Mouse (Mus musculus): ENCODE results near the gene Gjd3. TPM values are rescaled to one million over a fixed set of nuclear protein-coding genes. Genes with fewer than 3 reads are reported as not detected.

The Gjd3 gene
- polyA plus RNA-seq, 1 experiment from 2014 or later = 2.3 TPM

- Histone ChIP-seq H3K27ac (replicated peaks in 1 of 2; ENCODE audit: control insufficient read depth in 1 of 2, insufficient read depth in 1 of 2, low read depth in 2 of 2, low read length in 2 of 2) (peak overlapping the region; percentile 1 to 91; a peak in 2 of 4 replicates), H3K4me3 (ENCODE audit: control insufficient read depth in 1 of 2, insufficient read depth in 1 of 2, low read depth in 1 of 2, low read length in 2 of 2) (peak overlapping the region; percentile 55 to 65), H3K27me3 (ENCODE audit: control insufficient read depth, insufficient read depth, low read length) (no peaks in the 10 kb centered on the region), H3K4me1 (ENCODE audit: control insufficient read depth in 2 of 2, insufficient read depth in 2 of 2, low read length in 2 of 2) (peaks cover 46 to 77% of the 10 kb centered on the region in 2 experiments), H3K36me3 (ENCODE audit: control insufficient read depth, insufficient read depth, low read length) (peaks cover 20% of the 10 kb centered on the region), H3K4me2 (ENCODE audit: low read length) (peak overlapping the region; percentile 88), H3K9me3 (ENCODE audit: control insufficient read depth, low read length) (no peaks in the 10 kb centered on the region), H3K9ac (ENCODE audit: low read length) (peak overlapping the region; percentile 82)
- ATAC-seq (ENCODE audit: insufficient number of reproducible peaks, insufficient read depth, low FRiP score, low read depth) = no peak
- WGBS = 19% methylated on average over 18 of the region's 18 CpGs
Measured at GRCm38 (mm10) chr11:98961051-98961592, 21.7 kb downstream of the Gjd3 start.

- ATAC-seq (ENCODE audit: insufficient number of reproducible peaks, insufficient read depth, low FRiP score, low read depth) = peak; percentile 26; the same call in 1 of the 2 replicates
- H3K36me3 ChIP-seq (ENCODE audit: control insufficient read depth, insufficient read depth, low read length) = peaks cover 20% of the 10 kb centered on the region
- peak overlapping the region; percentile 88 for H3K4me2 ChIP-seq (ENCODE audit: low read length)
- peaks cover 44 to 77% of the 10 kb centered on the region in 2 experiments for H3K4me1 ChIP-seq (ENCODE audit: control insufficient read depth in 2 of 2, insufficient read depth in 2 of 2, low read length in 2 of 2)
- H3K4me3 ChIP-seq (ENCODE audit: control insufficient read depth in 1 of 2, insufficient read depth in 1 of 2, low read depth in 1 of 2, low read length in 2 of 2) = peak overlapping the region; percentile 55 to 65
- H3K9me3 ChIP-seq (ENCODE audit: control insufficient read depth, low read length) = no peaks in the 10 kb centered on the region
- H3K27ac ChIP-seq (replicated peaks in 1 of 2; ENCODE audit: control insufficient read depth in 1 of 2, insufficient read depth in 1 of 2, low read depth in 2 of 2, low read length in 2 of 2) = peak overlapping the region; percentile 36 to 91
- WGBS = under 1% methylated on average over 46 of the region's 53 CpGs
- H3K9ac ChIP-seq (ENCODE audit: low read length) = peak overlapping the region; percentile 82
- H3K27me3 ChIP-seq (ENCODE audit: control insufficient read depth, insufficient read depth, low read length) = no peaks in the 10 kb centered on the region
Measured at GRCm38 (mm10) chr11:98960313-98960906, 22.4 kb downstream of the Gjd3 start.

- ATAC-seq (ENCODE audit: insufficient number of reproducible peaks, insufficient read depth, low FRiP score, low read depth) = no peak
- under 1% methylated on average over 43 of the region's 43 CpGs for WGBS
Measured at GRCm38 (mm10) chr11:98959437-98960312, 23.1 kb downstream of the Gjd3 start.

GRCm38 (mm10) chr11:98956340-98956739 is 26.5 kb downstream of the Gjd3 start:
- WGBS = 70% methylated on average over 10 of the region's 10 CpGs
- H3K4me2 ChIP-seq (ENCODE audit: low read length) = no peak overlapping the region
- peaks cover 43 to 78% of the 10 kb centered on the region in 2 experiments for H3K4me1 ChIP-seq (ENCODE audit: control insufficient read depth in 2 of 2, insufficient read depth in 2 of 2, low read length in 2 of 2)
- no peaks in the 10 kb centered on the region for H3K9me3 ChIP-seq (ENCODE audit: control insufficient read depth, low read length)
- ATAC-seq (ENCODE audit: insufficient number of reproducible peaks, insufficient read depth, low FRiP score, low read depth) = no peak
- no peak overlapping the region for H3K27ac ChIP-seq (replicated peaks in 1 of 2; ENCODE audit: control insufficient read depth in 1 of 2, insufficient read depth in 1 of 2, low read depth in 2 of 2, low read length in 2 of 2)
- peaks cover 31% of the 10 kb centered on the region for H3K36me3 ChIP-seq (ENCODE audit: control insufficient read depth, insufficient read depth, low read length)
- H3K4me3 ChIP-seq (ENCODE audit: control insufficient read depth in 1 of 2, insufficient read depth in 1 of 2, low read depth in 1 of 2, low read length in 2 of 2) = no peak overlapping the region
- H3K27me3 ChIP-seq (ENCODE audit: control insufficient read depth, insufficient read depth, low read length) = no peaks in the 10 kb centered on the region
- no peak overlapping the region for H3K9ac ChIP-seq (ENCODE audit: low read length)

More at GRCm38 (mm10) chr11:98959437-98960312, 23.1 kb downstream of the Gjd3 start:
- Histone ChIP-seq H3K4me1 (ENCODE audit: control insufficient read depth in 2 of 2, insufficient read depth in 2 of 2, low read length in 2 of 2) (peaks cover 44 to 77% of the 10 kb centered on the region in 2 experiments), H3K4me2 (ENCODE audit: low read length) (peak overlapping the region; percentile 88), H3K27me3 (ENCODE audit: control insufficient read depth, insufficient read depth, low read length) (no peaks in the 10 kb centered on the region), H3K9me3 (ENCODE audit: control insufficient read depth, low read length) (no peaks in the 10 kb centered on the region), H3K36me3 (ENCODE audit: control insufficient read depth, insufficient read depth, low read length) (peaks cover 20% of the 10 kb centered on the region), H3K9ac (ENCODE audit: low read length) (peak overlapping the region; percentile 82), H3K4me3 (ENCODE audit: control insufficient read depth in 1 of 2, insufficient read depth in 1 of 2, low read depth in 1 of 2, low read length in 2 of 2) (peak overlapping the region; percentile 55 to 65), H3K27ac (replicated peaks in 1 of 2; ENCODE audit: control insufficient read depth in 1 of 2, insufficient read depth in 1 of 2, low read depth in 2 of 2, low read length in 2 of 2) (peak overlapping the region; percentile 63 to 91)

- H3K9ac ChIP-seq (ENCODE audit: low read length) = peak overlapping the region; percentile 25; the same call in 1 of the 2 replicates
- no peak overlapping the region for H3K4me3 ChIP-seq (ENCODE audit: control insufficient read depth in 1 of 2, insufficient read depth in 1 of 2, low read depth in 1 of 2, low read length in 2 of 2)
- H3K27ac ChIP-seq (replicated peaks in 1 of 2; ENCODE audit: control insufficient read depth in 1 of 2, insufficient read depth in 1 of 2, low read depth in 2 of 2, low read length in 2 of 2) = peak overlapping the region; percentile 14 to 85; a peak in 3 of 4 replicates
- no peak overlapping the region for H3K4me2 ChIP-seq (ENCODE audit: low read length)
- H3K4me1 ChIP-seq (ENCODE audit: control insufficient read depth in 2 of 2, insufficient read depth in 2 of 2, low read length in 2 of 2) = peaks cover 48 to 78% of the 10 kb centered on the region in 2 experiments
- no peak for ATAC-seq (ENCODE audit: insufficient number of reproducible peaks, insufficient read depth, low FRiP score, low read depth)
- H3K36me3 ChIP-seq (ENCODE audit: control insufficient read depth, insufficient read depth, low read length) = peaks cover 31% of the 10 kb centered on the region
- 33% methylated on average over 6 of the region's 7 CpGs for WGBS
- H3K27me3 ChIP-seq (ENCODE audit: control insufficient read depth, insufficient read depth, low read length) = no peaks in the 10 kb centered on the region
- no peaks in the 10 kb centered on the region for H3K9me3 ChIP-seq (ENCODE audit: control insufficient read depth, low read length)
Measured at GRCm38 (mm10) chr11:98955707-98956235, 27.0 kb downstream of the Gjd3 start.

- Histone ChIP-seq H3K36me3 (ENCODE audit: control insufficient read depth, insufficient read depth, low read length) (peaks cover 38% of the 10 kb centered on the region), H3K4me1 (ENCODE audit: control insufficient read depth in 2 of 2, insufficient read depth in 2 of 2, low read length in 2 of 2) (peaks cover 52 to 78% of the 10 kb centered on the region in 2 experiments), H3K4me3 (ENCODE audit: control insufficient read depth in 1 of 2, insufficient read depth in 1 of 2, low read depth in 1 of 2, low read length in 2 of 2) (no peak overlapping the region), H3K27me3 (ENCODE audit: control insufficient read depth, insufficient read depth, low read length) (no peaks in the 10 kb centered on the region), H3K9me3 (ENCODE audit: control insufficient read depth, low read length) (no peaks in the 10 kb centered on the region), H3K27ac (replicated peaks in 1 of 2; ENCODE audit: control insufficient read depth in 1 of 2, insufficient read depth in 1 of 2, low read depth in 2 of 2, low read length in 2 of 2) (peak overlapping the region; percentile 73 to 85), H3K9ac (ENCODE audit: low read length) (peak overlapping the region; percentile 49), H3K4me2 (ENCODE audit: low read length) (peak overlapping the region; percentile 48)
- 14% methylated on average over 16 of the region's 17 CpGs for WGBS
- no peak for ATAC-seq (ENCODE audit: insufficient number of reproducible peaks, insufficient read depth, low FRiP score, low read depth)
Measured at GRCm38 (mm10) chr11:98954801-98955706, 27.8 kb downstream of the Gjd3 start.

All from heart, embryonic 14.5 days (tissue).